Mouse (Mus musculus): ENCODE data around the gene Gpr35. TPM values are rescaled to one million over a fixed set of nuclear protein-coding genes. Genes with fewer than 3 reads are reported as not detected.

Gene Gpr35
- total and polyA plus RNA-seq, 2 experiments from 2014 or later, result 0.13 to 0.42 TPM

DNA sequence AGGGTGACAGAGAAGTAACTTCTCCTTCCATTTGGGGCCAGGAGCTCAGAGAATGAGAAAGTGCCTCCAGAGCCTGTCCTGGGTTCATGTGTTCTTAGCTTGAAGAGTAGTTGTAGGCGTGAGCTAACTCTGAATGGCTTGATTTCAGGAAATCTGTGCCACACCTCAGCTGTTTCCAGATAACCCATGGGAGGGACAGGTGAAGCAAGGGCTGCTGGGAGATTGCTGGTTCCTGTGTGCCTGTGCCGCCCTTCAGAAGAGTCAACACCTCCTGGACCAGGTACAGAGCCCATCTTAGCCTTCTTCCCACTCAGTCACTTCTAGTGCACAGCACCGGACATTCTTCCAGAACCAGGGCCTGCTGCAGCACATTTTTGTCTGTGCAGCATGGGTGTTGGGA, 12.9 kb upstream of the Gpr35 start:
- H3K27me3 ChIP-seq (ENCODE audit: insufficient read depth, low read length), result no peaks in the 10 kb centered on the region
- DNase-seq (ENCODE audit: low spot score) (no peak), ATAC-seq (no peak)
- H3K4me2 ChIP-seq (ENCODE audit: low read depth, low read length), result no peak overlapping the region
- no peak overlapping the region for H3K9ac ChIP-seq (replicated peaks; ENCODE audit: low read length)
- H3K9me3 ChIP-seq (ENCODE audit: low read length), result no peaks in the 10 kb centered on the region
- no peak overlapping the region for H3K4me3 ChIP-seq (ENCODE audit: low read length)
- no peak for TF ChIP-seq CTCF (IDR thresholded peaks at IDR 0.05; ENCODE audit: low read depth)
- H3K36me3 ChIP-seq (ENCODE audit: insufficient read depth, low read length), result peaks cover 29% of the 10 kb centered on the region
- WGBS, result 96% methylated on average over 3 of the region's 3 CpGs
- H3K27ac ChIP-seq, result no peak overlapping the region
- H3K4me1 ChIP-seq (ENCODE audit: insufficient read depth, low read length), result peaks cover 15% of the 10 kb centered on the region; the same call in 1 of the 2 replicates

DNA sequence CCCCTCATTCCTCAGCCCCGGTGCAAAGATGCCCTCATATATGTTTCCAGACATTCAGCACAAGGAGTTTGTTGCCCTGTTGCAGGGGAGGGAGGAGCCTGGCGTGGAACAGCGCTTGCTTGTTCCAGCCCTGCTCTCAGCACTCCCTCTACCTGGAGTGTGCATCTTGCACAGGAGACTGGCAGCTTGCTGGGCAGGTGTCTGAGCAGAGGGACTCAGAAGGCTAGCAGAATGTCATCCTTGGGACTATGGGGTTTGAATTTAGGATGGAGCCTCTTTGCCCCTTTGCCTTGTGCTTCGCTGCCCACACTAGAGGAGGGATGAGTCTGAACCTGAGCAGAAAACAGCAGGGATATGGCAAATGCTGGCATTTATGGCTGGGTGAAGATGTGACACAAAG, 10.9 kb upstream of the Gpr35 start:
- no peaks in the 10 kb centered on the region for H3K27me3 ChIP-seq (ENCODE audit: insufficient read depth, low read length)
- H3K27ac ChIP-seq, result no peak overlapping the region
- H3K4me2 ChIP-seq (ENCODE audit: low read depth, low read length), result no peak overlapping the region
- H3K4me3 ChIP-seq (ENCODE audit: low read length), result no peak overlapping the region
- ATAC-seq (no peak), DNase-seq (ENCODE audit: low spot score) (no peak)
- no peaks in the 10 kb centered on the region for H3K9me3 ChIP-seq (ENCODE audit: low read length)
- H3K4me1 ChIP-seq (ENCODE audit: insufficient read depth, low read length), result peaks cover 10% of the 10 kb centered on the region; the same call in 1 of the 2 replicates
- WGBS, result 96% methylated on average over 4 of the region's 4 CpGs
- TF ChIP-seq CTCF (IDR thresholded peaks at IDR 0.05; ENCODE audit: low read depth), result no peak
- H3K36me3 ChIP-seq (ENCODE audit: insufficient read depth, low read length), result peaks cover 48% of the 10 kb centered on the region
- no peak overlapping the region for H3K9ac ChIP-seq (replicated peaks; ENCODE audit: low read length)

DNA sequence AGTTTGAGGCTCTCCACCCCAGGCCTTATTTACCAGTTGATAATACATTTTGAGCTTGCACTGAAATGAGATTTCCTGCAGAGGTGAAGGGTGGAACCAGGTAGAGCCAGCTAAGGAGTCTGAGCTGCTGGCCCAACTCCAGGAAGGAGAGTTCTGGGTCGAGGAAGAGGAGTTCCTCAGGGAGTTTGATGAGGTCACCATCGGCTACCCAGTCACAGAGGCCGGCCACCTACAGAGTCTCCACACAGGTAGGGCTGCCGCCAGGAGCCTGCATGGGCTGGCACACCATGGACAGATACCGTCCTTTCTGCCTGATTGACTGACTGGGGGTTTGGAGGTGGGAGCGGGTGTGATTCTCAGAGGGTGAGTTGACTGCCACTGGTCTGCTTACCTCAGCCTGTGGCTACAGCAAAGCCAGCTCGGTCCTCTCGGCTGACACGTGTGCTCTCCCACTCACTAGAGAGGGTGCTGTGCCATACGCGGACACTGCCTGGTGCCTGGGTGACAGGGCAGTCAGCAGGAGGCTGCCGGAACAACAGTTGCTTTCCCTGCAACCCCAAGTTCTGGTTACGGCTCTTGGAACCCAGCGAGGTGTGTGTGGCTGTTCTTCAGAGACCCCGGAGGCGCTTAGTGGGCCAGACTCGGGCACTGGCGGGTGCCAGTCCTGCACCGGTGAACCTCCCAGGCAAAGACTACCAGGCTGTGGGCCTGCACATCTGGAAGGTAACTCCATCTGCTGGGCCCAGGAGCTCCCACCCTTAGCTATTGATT, 7.3 kb upstream of the Gpr35 start:
- no peak overlapping the region for H3K27ac ChIP-seq
- TF ChIP-seq CTCF (IDR thresholded peaks at IDR 0.05; ENCODE audit: low read depth), result no peak
- ATAC-seq (no peak), DNase-seq (ENCODE audit: low spot score) (no peak)
- no peak overlapping the region for H3K4me2 ChIP-seq (ENCODE audit: low read depth, low read length)
- H3K9ac ChIP-seq (replicated peaks; ENCODE audit: low read length), result no peak overlapping the region
- no peaks in the 10 kb centered on the region for H3K27me3 ChIP-seq (ENCODE audit: insufficient read depth, low read length)
- H3K9me3 ChIP-seq (ENCODE audit: low read length), result no peaks in the 10 kb centered on the region
- WGBS, result 92% methylated on average over 19 of the region's 19 CpGs
- peaks cover 76% of the 10 kb centered on the region for H3K36me3 ChIP-seq (ENCODE audit: insufficient read depth, low read length)
- no peaks in the 10 kb centered on the region for H3K4me1 ChIP-seq (ENCODE audit: insufficient read depth, low read length)
- no peak overlapping the region for H3K4me3 ChIP-seq (ENCODE audit: low read length)

DNA sequence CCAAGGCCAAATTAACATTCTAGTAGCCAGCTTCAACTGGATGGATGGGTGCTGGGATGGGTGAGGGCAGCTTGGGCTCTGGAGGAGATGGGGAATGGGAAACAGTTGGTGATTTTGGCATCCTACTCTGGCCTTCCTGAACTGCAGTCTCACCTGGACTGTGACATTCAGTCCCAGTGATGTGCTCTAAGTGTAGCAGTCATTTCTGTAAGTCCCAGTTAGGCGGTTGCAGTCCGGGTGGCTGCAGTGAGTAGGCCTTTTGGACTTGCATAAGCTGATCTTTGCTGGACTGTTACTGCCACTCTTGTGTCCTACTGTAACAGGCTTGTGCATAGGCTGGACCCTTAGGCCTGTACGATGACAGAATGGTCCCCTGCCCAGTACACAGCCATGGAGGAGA, 2.7 kb upstream of the Gpr35 start:
- 98% methylated on average over 3 of the region's 3 CpGs for WGBS
- Histone ChIP-seq H3K9ac (replicated peaks; ENCODE audit: low read length) (no peak overlapping the region), H3K9me3 (ENCODE audit: low read length) (no peaks in the 10 kb centered on the region), H3K27ac (no peak overlapping the region), H3K4me3 (ENCODE audit: low read length) (no peak overlapping the region), H3K4me2 (ENCODE audit: low read depth, low read length) (no peak overlapping the region), H3K27me3 (ENCODE audit: insufficient read depth, low read length) (no peaks in the 10 kb centered on the region), H3K4me1 (ENCODE audit: insufficient read depth, low read length) (no peaks in the 10 kb centered on the region), H3K36me3 (ENCODE audit: insufficient read depth, low read length) (peaks cover 54% of the 10 kb centered on the region)
- ATAC-seq (no peak), DNase-seq (ENCODE audit: low spot score) (no peak)
- TF ChIP-seq CTCF (IDR thresholded peaks at IDR 0.05; ENCODE audit: low read depth), result no peak

DNA sequence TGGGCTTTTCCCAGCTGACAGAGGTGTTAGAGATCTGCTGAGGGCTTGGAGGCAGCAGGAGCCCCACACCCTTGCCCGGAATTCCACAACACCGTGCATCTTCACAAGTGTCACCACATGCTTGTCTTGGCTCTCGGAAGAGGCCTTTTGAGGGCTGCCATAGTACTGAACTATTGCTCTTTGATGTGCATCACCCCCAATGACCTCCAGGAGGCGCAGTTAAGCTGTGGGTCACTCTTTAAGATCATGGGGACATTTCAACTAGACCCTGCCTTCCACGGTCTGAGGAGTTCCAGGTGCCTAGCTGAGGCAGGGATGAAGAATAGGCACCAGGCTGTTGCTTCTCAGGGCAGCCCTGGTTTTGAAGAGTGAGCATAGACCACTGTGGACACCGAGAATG, 1.2 kb upstream of the Gpr35 start:
- H3K36me3 ChIP-seq (ENCODE audit: insufficient read depth, low read length), result peaks cover 40% of the 10 kb centered on the region
- H3K27ac ChIP-seq, result no peak overlapping the region
- DNase-seq (ENCODE audit: low spot score) (peak; percentile 27), ATAC-seq (peak; percentile 22; the same call in 1 of the 2 replicates)
- peak; percentile 61 for TF ChIP-seq CTCF (IDR thresholded peaks at IDR 0.05; ENCODE audit: low read depth)
- 67% methylated on average over 6 of the region's 6 CpGs for WGBS
- no peaks in the 10 kb centered on the region for H3K4me1 ChIP-seq (ENCODE audit: insufficient read depth, low read length)
- H3K9ac ChIP-seq (replicated peaks; ENCODE audit: low read length), result no peak overlapping the region
- H3K4me2 ChIP-seq (ENCODE audit: low read depth, low read length), result no peak overlapping the region
- H3K4me3 ChIP-seq (ENCODE audit: low read length), result no peak overlapping the region
- no peaks in the 10 kb centered on the region for H3K27me3 ChIP-seq (ENCODE audit: insufficient read depth, low read length)
- no peaks in the 10 kb centered on the region for H3K9me3 ChIP-seq (ENCODE audit: low read length)

DNA sequence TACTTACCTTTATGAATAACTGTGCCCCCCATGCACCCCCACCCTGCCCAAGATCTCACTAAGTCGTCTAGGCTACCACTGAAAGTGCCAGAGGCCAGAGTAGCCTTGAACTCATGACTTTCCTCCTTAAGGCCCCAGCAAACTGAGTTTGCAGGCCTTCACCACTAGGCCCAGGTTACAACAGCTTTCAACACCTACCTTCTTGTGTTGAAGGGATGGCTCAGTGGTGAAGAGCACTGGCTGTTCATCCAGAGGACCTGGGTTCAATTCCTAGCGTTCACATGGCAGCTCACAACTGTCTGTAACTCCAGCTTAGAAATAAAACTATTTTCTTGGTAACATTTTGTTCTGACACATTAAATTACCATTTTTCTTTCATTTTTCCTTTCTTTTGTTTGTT, 3.0 kb downstream of the Gpr35 start:
- 68% methylated on average over 2 of the region's 2 CpGs for WGBS
- Histone ChIP-seq H3K9me3 (ENCODE audit: low read length) (no peaks in the 10 kb centered on the region), H3K4me3 (ENCODE audit: low read length) (no peak overlapping the region), H3K9ac (replicated peaks; ENCODE audit: low read length) (no peak overlapping the region), H3K4me1 (ENCODE audit: insufficient read depth, low read length) (no peaks in the 10 kb centered on the region), H3K27me3 (ENCODE audit: insufficient read depth, low read length) (no peaks in the 10 kb centered on the region), H3K36me3 (ENCODE audit: insufficient read depth, low read length) (0 out of 2 replicates have a peak, but pooled peaks cover 2% of the 10 kb centered on the region), H3K4me2 (ENCODE audit: low read depth, low read length) (no peak overlapping the region), H3K27ac (no peak overlapping the region)
- TF ChIP-seq CTCF (IDR thresholded peaks at IDR 0.05; ENCODE audit: low read depth), result no peak
- ATAC-seq, result no peak
- DNase-seq (ENCODE audit: low spot score), result no peak

All from hindbrain, postnatal 0 days (tissue).